Comparison of ENCODE assay signal across 26 mouse cellular contexts in the genomic region with DNA sequence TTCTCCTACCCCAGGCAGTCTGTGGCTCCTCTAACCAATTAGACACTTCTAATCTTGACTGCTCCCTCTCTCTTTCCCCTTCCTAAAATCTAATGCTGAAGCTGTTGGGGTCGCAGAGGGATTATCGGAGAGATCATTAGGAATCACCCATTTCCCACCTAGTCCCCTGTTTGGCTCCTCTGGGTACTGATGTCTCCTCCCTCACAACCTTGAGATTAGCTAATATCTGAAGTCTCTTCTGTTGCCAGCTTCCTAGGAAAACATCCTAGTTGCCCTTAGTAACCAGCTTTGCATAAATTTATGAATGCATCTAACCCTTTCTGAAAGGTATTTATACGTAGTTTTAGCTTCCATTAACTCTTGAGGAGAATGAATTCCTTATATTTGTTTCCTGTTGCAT.
A peak's percentile ranks its signal among the peaks of the same experiment; 100 is the strongest.
DNase-seq lines count a peak whose midpoint lies in the region; ATAC-seq and TF ChIP-seq lines count a peak whose summit lies in the region.
"Had no signal": no experiment of that assay in that cellular context is flagged by ENCODE, and none has a peak within 500 bp of the region (broad histone marks: within the 10 kb centered on the region; RNA-seq: fewer than 3 reads in every experiment).

No protein-coding gene starts in this region.

- ATAC-seq in forebrain, embryonic 14.5 days: no peak
- no peak for ATAC-seq in forebrain, embryonic 11.5 days (replicated peaks; ENCODE audit: low FRiP score)
- ATAC-seq in midbrain, embryonic 14.5 days (ENCODE audit: low FRiP score, low TSS enrichment): no peak
- ATAC-seq in midbrain, embryonic 16.5 days: 0 out of 2 replicates have a peak, but pooled peaks have one; percentile 62
- ATAC-seq in midbrain, embryonic 13.5 days: no peak
- ATAC-seq in midbrain, postnatal 0 days (ENCODE audit: low FRiP score): no peak
- ATAC-seq in CD4-positive, CD25-positive, alpha-beta regulatory T cell, adult 4 months: no peak
- ATAC-seq: activated CD4-positive, CD25-positive, alpha-beta regulatory T cell, adult 4 months; forebrain, embryonic 15.5 days; Patski had no signal

- H3K9me3 ChIP-seq in forebrain, embryonic 14.5 days (replicated peaks; ENCODE audit: control insufficient read depth, low read length): no peaks in the 10 kb centered on the region
- no peaks in the 10 kb centered on the region for H3K9me3 ChIP-seq in forebrain, embryonic 11.5 days (ENCODE audit: control insufficient read depth, low read length)
- no peaks in the 10 kb centered on the region for H3K9me3 ChIP-seq in midbrain, embryonic 14.5 days (ENCODE audit: control insufficient read depth, low read length)
- H3K9me3 ChIP-seq in midbrain, embryonic 10.5 days (replicated peaks): no peaks in the 10 kb centered on the region
- H3K9me3 ChIP-seq in midbrain, embryonic 16.5 days (replicated peaks; ENCODE audit: control insufficient read depth, low read length, poor library complexity, severe bottlenecking): no peaks in the 10 kb centered on the region
- H3K9me3 ChIP-seq in midbrain, embryonic 13.5 days: no peaks in the 10 kb centered on the region
- H3K9me3 ChIP-seq in midbrain, postnatal 0 days (ENCODE audit: low read length): no peaks in the 10 kb centered on the region
- H3K9me3 ChIP-seq: embryonic facial prominence, embryonic 13.5 days; embryonic facial prominence, embryonic 15.5 days; forebrain, embryonic 10.5 days; forebrain, embryonic 15.5 days had no signal

- TF ChIP-seq CTCF in midbrain, postnatal 0 days (IDR thresholded peaks at IDR 0.05): no peak

- H3K4me1 ChIP-seq in forebrain, embryonic 14.5 days (ENCODE audit: control insufficient read depth, insufficient read depth, low read length): no peaks in the 10 kb centered on the region
- no peaks in the 10 kb centered on the region for H3K4me1 ChIP-seq in forebrain, embryonic 11.5 days (replicated peaks; ENCODE audit: control insufficient read depth, insufficient read depth, low read length)
- no peaks in the 10 kb centered on the region for H3K4me1 ChIP-seq in midbrain, embryonic 14.5 days (ENCODE audit: control insufficient read depth, insufficient read depth, low read length)
- no peaks in the 10 kb centered on the region for H3K4me1 ChIP-seq in midbrain, embryonic 10.5 days
- H3K4me1 ChIP-seq in midbrain, embryonic 16.5 days (ENCODE audit: control insufficient read depth, insufficient read depth, low read length): peaks cover 6% of the 10 kb centered on the region; the same call in 1 of the 2 replicates
- no peaks in the 10 kb centered on the region for H3K4me1 ChIP-seq in midbrain, embryonic 13.5 days (replicated peaks)
- no peaks in the 10 kb centered on the region for H3K4me1 ChIP-seq in midbrain, postnatal 0 days (ENCODE audit: insufficient read depth, low read length)
- H3K4me1 ChIP-seq: embryonic facial prominence, embryonic 13.5 days; embryonic facial prominence, embryonic 15.5 days; forebrain, embryonic 10.5 days; forebrain, embryonic 15.5 days had no signal

- no peak overlapping the region for H3K9ac ChIP-seq in forebrain, embryonic 14.5 days (ENCODE audit: low read length)
- H3K9ac ChIP-seq in forebrain, embryonic 11.5 days (ENCODE audit: low read length): no peak overlapping the region
- H3K9ac ChIP-seq in midbrain, embryonic 14.5 days (replicated peaks; ENCODE audit: low read length): no peak overlapping the region
- no peak overlapping the region for H3K9ac ChIP-seq in midbrain, embryonic 16.5 days (ENCODE audit: low read depth, low read length)
- H3K9ac ChIP-seq in midbrain, embryonic 13.5 days (replicated peaks): no peak overlapping the region
- no peak overlapping the region for H3K9ac ChIP-seq in midbrain, postnatal 0 days (replicated peaks; ENCODE audit: low read length, poor library complexity, severe bottlenecking)
- H3K9ac ChIP-seq: embryonic facial prominence, embryonic 13.5 days; embryonic facial prominence, embryonic 15.5 days; forebrain, embryonic 15.5 days had no signal

- H3K4me3 ChIP-seq in forebrain, embryonic 14.5 days (ENCODE audit: low read depth, low read length): no peak overlapping the region
- H3K4me3 ChIP-seq in forebrain, embryonic 11.5 days (ENCODE audit: low read depth, low read length): no peak overlapping the region
- no peak overlapping the region for H3K4me3 ChIP-seq in midbrain, embryonic 14.5 days (replicated peaks; ENCODE audit: low read depth, low read length)
- H3K4me3 ChIP-seq in midbrain, embryonic 10.5 days: no peak overlapping the region
- no peak overlapping the region for H3K4me3 ChIP-seq in midbrain, embryonic 16.5 days (ENCODE audit: low read depth, low read length)
- no peak overlapping the region for H3K4me3 ChIP-seq in midbrain, embryonic 13.5 days (replicated peaks)
- no peak overlapping the region for H3K4me3 ChIP-seq in midbrain, postnatal 0 days (ENCODE audit: low read depth, low read length)
- H3K4me3 ChIP-seq: embryonic facial prominence, embryonic 13.5 days; embryonic facial prominence, embryonic 15.5 days; erythroblast, embryonic 14.5 days; forebrain, embryonic 10.5 days; forebrain, embryonic 15.5 days had no signal

- H3K4me2 ChIP-seq in forebrain, embryonic 14.5 days (ENCODE audit: low read length): no peak overlapping the region
- H3K4me2 ChIP-seq in forebrain, embryonic 11.5 days (ENCODE audit: low read depth, low read length, severe bottlenecking): no peak overlapping the region
- no peak overlapping the region for H3K4me2 ChIP-seq in midbrain, embryonic 14.5 days (ENCODE audit: low read length)
- no peak overlapping the region for H3K4me2 ChIP-seq in midbrain, embryonic 16.5 days (ENCODE audit: low read length)
- H3K4me2 ChIP-seq in midbrain, embryonic 13.5 days (replicated peaks): no peak overlapping the region
- H3K4me2 ChIP-seq in midbrain, postnatal 0 days (ENCODE audit: low read depth, low read length, poor library complexity, severe bottlenecking): no peak overlapping the region
- H3K4me2 ChIP-seq: embryonic facial prominence, embryonic 13.5 days; embryonic facial prominence, embryonic 15.5 days; forebrain, embryonic 15.5 days had no signal

- WGBS in forebrain, embryonic 14.5 days: 72% methylated on average over 3 of the region's 3 CpGs
- 76% methylated on average over 3 of the region's 3 CpGs for WGBS in forebrain, embryonic 11.5 days
- WGBS in midbrain, embryonic 14.5 days: 63% methylated on average over 3 of the region's 3 CpGs
- WGBS in midbrain, embryonic 10.5 days: 83% methylated on average over 3 of the region's 3 CpGs
- 59% methylated on average over 3 of the region's 3 CpGs for WGBS in midbrain, embryonic 16.5 days
- 65% methylated on average over 3 of the region's 3 CpGs for WGBS in midbrain, embryonic 13.5 days
- 53% methylated on average over 3 of the region's 3 CpGs for WGBS in midbrain, postnatal 0 days

- peak; percentile 18 for DNase-seq in forebrain, embryonic 14.5 days (ENCODE audit: low spot score)
- no peak for DNase-seq in forebrain, embryonic 11.5 days (ENCODE audit: low spot score)
- peak; percentile 28 for DNase-seq in midbrain, embryonic 14.5 days
- no peak for DNase-seq in midbrain, embryonic 10.5 days (ENCODE audit: low spot score)
- no peak for DNase-seq in midbrain, postnatal 0 days (ENCODE audit: low spot score)
- DNase-seq: adrenal gland, adult 8-10 months; adrenal gland, postnatal 14 days; adrenal gland, postnatal 36 days; B cell, adult 2 months; cerebellum, adult 11 months; cerebellum, adult 18-20 months; cerebellum, adult 8-10 months; cerebellum, adult 9-11 months; cerebellum, postnatal 14 days; cerebellum, postnatal 36 days; embryo, embryonic 11 days had no signal

- no peak overlapping the region for H3K27ac ChIP-seq in forebrain, embryonic 14.5 days (ENCODE audit: low read depth, low read length)
- no peak overlapping the region for H3K27ac ChIP-seq in forebrain, embryonic 11.5 days (ENCODE audit: low read depth, low read length)
- H3K27ac ChIP-seq in midbrain, embryonic 14.5 days (replicated peaks; ENCODE audit: low read depth, low read length): no peak overlapping the region
- H3K27ac ChIP-seq in midbrain, embryonic 10.5 days (replicated peaks): no peak overlapping the region
- peak overlapping the region; percentile 52; the same call in 1 of the 2 replicates for H3K27ac ChIP-seq in midbrain, embryonic 16.5 days (ENCODE audit: low read length)
- no peak overlapping the region for H3K27ac ChIP-seq in midbrain, embryonic 13.5 days
- peak overlapping the region; percentile 47; the same call in 1 of the 2 replicates for H3K27ac ChIP-seq in midbrain, postnatal 0 days (ENCODE audit: low read depth, low read length)
- H3K27ac ChIP-seq: embryonic facial prominence, embryonic 13.5 days; embryonic facial prominence, embryonic 15.5 days; forebrain, embryonic 10.5 days; forebrain, embryonic 15.5 days had no signal

- H3K27me3 ChIP-seq in forebrain, embryonic 14.5 days (replicated peaks; ENCODE audit: control insufficient read depth, insufficient read depth, low read length): no peaks in the 10 kb centered on the region
- peaks cover 16% of the 10 kb centered on the region; the same call in 1 of the 2 replicates for H3K27me3 ChIP-seq in forebrain, embryonic 11.5 days (ENCODE audit: control insufficient read depth, insufficient read depth, low read length)
- H3K27me3 ChIP-seq in midbrain, embryonic 14.5 days (ENCODE audit: control insufficient read depth, insufficient read depth, low read length): no peaks in the 10 kb centered on the region
- peaks cover 98% of the 10 kb centered on the region for H3K27me3 ChIP-seq in midbrain, embryonic 10.5 days (ENCODE audit: low read depth, poor library complexity, severe bottlenecking)
- peaks cover 6% of the 10 kb centered on the region for H3K27me3 ChIP-seq in midbrain, embryonic 16.5 days (ENCODE audit: control insufficient read depth, insufficient read depth, low read depth, low read length)
- peaks cover 58% of the 10 kb centered on the region for H3K27me3 ChIP-seq in midbrain, embryonic 13.5 days
- H3K27me3 ChIP-seq in midbrain, postnatal 0 days (ENCODE audit: insufficient read depth, low read length): peaks cover 8% of the 10 kb centered on the region; the same call in 1 of the 2 replicates

- H3K36me3 ChIP-seq in forebrain, embryonic 14.5 days (ENCODE audit: control insufficient read depth, insufficient read depth, low read length): no peaks in the 10 kb centered on the region
- no peaks in the 10 kb centered on the region for H3K36me3 ChIP-seq in forebrain, embryonic 11.5 days (ENCODE audit: control insufficient read depth, insufficient read depth, low read length)
- H3K36me3 ChIP-seq in midbrain, embryonic 14.5 days (ENCODE audit: control insufficient read depth, insufficient read depth, low read length): no peaks in the 10 kb centered on the region
- no peaks in the 10 kb centered on the region for H3K36me3 ChIP-seq in midbrain, embryonic 10.5 days
- no peaks in the 10 kb centered on the region for H3K36me3 ChIP-seq in midbrain, embryonic 16.5 days (ENCODE audit: control insufficient read depth, insufficient read depth, low read length)
- no peaks in the 10 kb centered on the region for H3K36me3 ChIP-seq in midbrain, embryonic 13.5 days
- H3K36me3 ChIP-seq in midbrain, postnatal 0 days (ENCODE audit: insufficient read depth, low read length): no peaks in the 10 kb centered on the region
- H3K36me3 ChIP-seq: embryonic facial prominence, embryonic 13.5 days; embryonic facial prominence, embryonic 15.5 days; forebrain, embryonic 10.5 days; forebrain, embryonic 15.5 days had no signal

Comparison
In these comparisons a context has a peak if more than half of its experiments do, and no peak if none do; other contexts are left out.
1. DNase-seq: peak in forebrain, embryonic 14.5 days (single experiment) and midbrain, embryonic 14.5 days (single experiment); none in forebrain, embryonic 11.5 days (single experiment), midbrain, embryonic 10.5 days (single experiment) and midbrain, postnatal 0 days (single experiment).
2. H3K27ac ChIP-seq: peak in midbrain, embryonic 16.5 days (single experiment) and midbrain, postnatal 0 days (single experiment); none in forebrain, embryonic 14.5 days (single experiment), forebrain, embryonic 11.5 days (single experiment), midbrain, embryonic 14.5 days (single experiment), midbrain, embryonic 10.5 days (single experiment) and midbrain, embryonic 13.5 days (single experiment).